Mouse (Mus musculus) embryonic facial prominence, embryonic 14.5 days (tissue): Measurements from ENCODE around the gene Fam129c. TPM values are rescaled to one million over a fixed set of nuclear protein-coding genes. Genes with fewer than 3 reads are reported as not detected.
A peak's percentile ranks its signal among the peaks of the same experiment; 100 is the strongest.

Experiments used
- ATAC-seq: fragments of 200-750 bp; cut with Nextera tagmentation; 2 replicates; pipeline ENCODE4 v1.8.0; 2017; ENCODE audit warnings: low read depth, moderate number of reproducible peaks, moderate TSS enrichment
- DNase-seq: peaks from one replicate; pipeline ENCODE4 v3.0.0-alpha.2; 2015; ENCODE audit warnings: low spot score
- H3K27ac ChIP-seq: fragments of 300-500 bp; sonication (generic); replicated peaks from 2 replicates; pipeline ENCODE4 v1.5.1; 2014; ENCODE audit warnings: low read depth, mild to moderate bottlenecking, low read length, moderate library complexity
- H3K27me3 ChIP-seq: fragments of 300-500 bp; sonication (generic); replicated peaks from 2 replicates; pipeline ENCODE4 v1.6.1; 2014; ENCODE audit warnings: low read length; ENCODE audit not compliant: control insufficient read depth, insufficient read depth
- H3K36me3 ChIP-seq: fragments of 300-500 bp; sonication (generic); 2 replicates; pipeline ENCODE4 v1.6.1; 2014; ENCODE audit warnings: low read length, mixed read lengths; ENCODE audit not compliant: control insufficient read depth, insufficient read depth
- H3K4me1 ChIP-seq: fragments of 300-500 bp; sonication (generic); 2 replicates; pipeline ENCODE4 v1.6.1; 2014; ENCODE audit warnings: antibody characterized with exemption, low read length; ENCODE audit not compliant: control insufficient read depth, insufficient read depth
- H3K4me2 ChIP-seq: fragments of 300-500 bp; sonication (generic); 2 replicates; pipeline ENCODE4 v1.6.1; 2014; ENCODE audit warnings: low read depth, mild to moderate bottlenecking, low read length, moderate library complexity, mixed read lengths
- H3K4me3 ChIP-seq: fragments of 300-500 bp; sonication (generic); 2 replicates; pipeline ENCODE4 v1.5.1; 2014; ENCODE audit warnings: low read depth, mild to moderate bottlenecking, low read length
- H3K9ac ChIP-seq: fragments of 300-500 bp; sonication (generic); 2 replicates; pipeline ENCODE4 v1.6.1; 2014; ENCODE audit warnings: low read depth, mild to moderate bottlenecking, low read length, moderate library complexity, mixed read lengths
- H3K9me3 ChIP-seq: fragments of 300-500 bp; sonication (generic); 2 replicates; pipeline ENCODE4 v1.6.1; 2016; ENCODE audit warnings: low read length; ENCODE audit not compliant: control insufficient read depth
- WGBS: fragments of 180-500 bp; shearing (Covaris S2); extraction: QIAGEN DNeasy Blood & Tissue Kit; methylation state at CpG from one replicate; pipeline ENCODE4 v1.1.7; 2014; 5-methylcytosine and 5-hydroxymethylcytosine counted together
- polyA plus RNA-seq: library from polyadenylated mRNA; unstranded; fragments of >200 nt; fragmentation: Nextera tagmentation; extraction: Ambion mirVana; gene quantifications from 2 replicates; pipeline ENCODE4 v1.2.1, GENCODE M21; 2014

The Fam129c gene
- polyA plus RNA-seq, 1 experiment from 2014 or later, result 2.3 TPM

DNA sequence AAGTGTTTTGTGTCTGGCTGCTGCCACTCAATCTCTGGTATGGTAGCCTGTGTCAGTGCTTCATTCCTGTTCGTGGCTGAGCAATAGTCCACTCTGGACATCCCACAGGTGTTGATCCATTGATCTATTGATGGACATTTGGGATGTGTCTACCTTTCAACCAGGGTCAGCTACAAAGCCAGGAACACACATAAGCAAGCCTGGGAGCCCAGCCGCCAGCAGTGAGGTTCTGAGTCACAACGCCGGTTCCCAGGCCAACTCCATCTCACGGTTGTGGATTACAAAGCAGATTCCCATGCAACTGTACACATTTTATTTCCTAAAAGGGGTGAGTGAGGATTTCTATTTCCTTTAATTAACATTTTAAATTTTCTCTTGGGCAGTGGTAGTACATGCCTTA, 36.7 kb upstream of the Fam129c start:
- no peak for DNase-seq
- Histone ChIP-seq H3K4me3 (no peak overlapping the region), H3K4me2 (no peak overlapping the region), H3K27me3 (peaks cover 73% of the 10 kb centered on the region), H3K9ac (no peak overlapping the region), H3K4me1 (no peaks in the 10 kb centered on the region), H3K9me3 (no peaks in the 10 kb centered on the region), H3K36me3 (no peaks in the 10 kb centered on the region), H3K27ac (no peak overlapping the region)
- WGBS, result 75% methylated on average over 5 of the region's 5 CpGs
- no peak for ATAC-seq

DNA sequence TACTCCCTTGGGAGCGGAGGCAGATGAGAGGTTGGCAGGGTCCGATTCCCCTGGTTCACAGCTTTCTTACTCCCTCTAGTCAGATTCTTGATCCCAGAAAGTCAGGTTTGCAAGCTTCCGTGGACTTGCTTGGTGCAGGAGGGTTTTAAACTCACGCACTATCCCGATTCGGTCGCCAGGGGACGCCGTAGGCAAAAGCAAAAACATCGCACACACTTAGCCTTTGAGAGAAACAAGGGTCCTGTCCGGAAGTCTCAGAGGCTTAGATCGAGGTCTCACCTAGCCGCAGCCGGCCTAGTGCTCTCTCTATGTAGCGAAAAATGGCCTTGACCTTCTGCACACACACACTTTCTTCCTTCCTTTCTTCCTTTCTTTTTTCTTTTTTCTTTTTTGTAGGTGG, 36.0 kb upstream of the Fam129c start:
- no peaks in the 10 kb centered on the region for H3K36me3 ChIP-seq
- no peaks in the 10 kb centered on the region for H3K4me1 ChIP-seq
- ATAC-seq, result peak; percentile 41; the same call in 1 of the 2 replicates
- peaks cover 71% of the 10 kb centered on the region for H3K27me3 ChIP-seq
- no peak overlapping the region for H3K27ac ChIP-seq
- peak; percentile 72 for DNase-seq
- H3K9me3 ChIP-seq, result no peaks in the 10 kb centered on the region
- WGBS, result 3% methylated on average over 15 of the region's 15 CpGs
- no peak overlapping the region for H3K9ac ChIP-seq
- no peak overlapping the region for H3K4me3 ChIP-seq
- H3K4me2 ChIP-seq, result no peak overlapping the region

DNA sequence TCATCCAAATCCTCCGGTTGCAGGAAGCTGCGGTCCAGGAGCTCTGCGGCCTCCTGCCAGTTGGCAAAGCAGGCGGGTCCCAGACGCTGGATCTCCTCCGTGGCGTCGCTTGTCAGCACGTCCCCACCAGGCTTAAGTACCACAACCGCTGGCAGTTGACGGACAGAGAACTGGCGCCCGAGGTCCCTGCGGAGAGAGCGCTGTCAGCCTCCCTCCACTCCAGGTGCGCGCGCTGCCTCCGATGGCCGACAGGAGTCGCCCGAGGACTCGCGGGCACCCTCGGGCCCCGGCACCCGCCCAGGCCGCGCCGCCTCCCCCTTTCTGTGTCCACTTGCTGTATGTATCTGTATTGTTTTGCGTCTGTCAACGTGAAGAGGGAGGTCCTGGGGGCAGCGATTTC, 34.7 kb upstream of the Fam129c start:
- peak overlapping the region; percentile 52 for H3K4me2 ChIP-seq
- H3K27me3 ChIP-seq, result peaks cover 58% of the 10 kb centered on the region
- no peak overlapping the region for H3K27ac ChIP-seq
- peak overlapping the region; percentile 31 for H3K4me3 ChIP-seq
- H3K9ac ChIP-seq, result peak overlapping the region; percentile 40; the same call in 1 of the 2 replicates
- no peaks in the 10 kb centered on the region for H3K9me3 ChIP-seq
- no peaks in the 10 kb centered on the region for H3K4me1 ChIP-seq
- peak; percentile 50; the same call in 1 of the 2 replicates for ATAC-seq
- 1% methylated on average over 30 of the region's 33 CpGs for WGBS
- no peaks in the 10 kb centered on the region for H3K36me3 ChIP-seq
- no peak for DNase-seq

DNA sequence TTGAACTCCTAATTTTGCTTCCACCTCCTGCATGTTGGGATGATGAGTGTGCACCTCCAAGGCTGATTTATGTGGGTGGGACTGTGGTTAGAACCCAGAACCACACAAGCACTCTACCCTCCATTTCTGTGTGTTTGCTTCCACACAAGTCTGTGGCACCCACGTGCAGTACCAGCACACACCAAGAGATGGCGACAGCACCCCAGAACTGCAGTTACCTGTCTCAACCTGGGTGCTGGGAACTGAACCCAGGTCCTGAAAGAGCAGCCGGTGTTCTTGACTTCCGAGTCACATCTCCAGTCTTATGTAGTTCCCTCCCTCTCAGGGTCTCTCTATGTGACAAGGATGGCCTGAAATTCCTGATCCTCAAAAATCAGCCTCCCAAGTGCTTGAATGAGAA, 33.5 kb upstream of the Fam129c start:
- no peak for ATAC-seq
- H3K9ac ChIP-seq, result no peak overlapping the region
- WGBS, result 86% methylated on average over 4 of the region's 4 CpGs
- no peaks in the 10 kb centered on the region for H3K9me3 ChIP-seq
- 0 out of 2 replicates have a peak, but pooled peaks cover 4% of the 10 kb centered on the region for H3K4me1 ChIP-seq
- H3K27me3 ChIP-seq, result peaks cover 45% of the 10 kb centered on the region
- no peak overlapping the region for H3K4me2 ChIP-seq
- no peak overlapping the region for H3K27ac ChIP-seq
- H3K4me3 ChIP-seq, result no peak overlapping the region
- no peaks in the 10 kb centered on the region for H3K36me3 ChIP-seq
- no peak for DNase-seq

DNA sequence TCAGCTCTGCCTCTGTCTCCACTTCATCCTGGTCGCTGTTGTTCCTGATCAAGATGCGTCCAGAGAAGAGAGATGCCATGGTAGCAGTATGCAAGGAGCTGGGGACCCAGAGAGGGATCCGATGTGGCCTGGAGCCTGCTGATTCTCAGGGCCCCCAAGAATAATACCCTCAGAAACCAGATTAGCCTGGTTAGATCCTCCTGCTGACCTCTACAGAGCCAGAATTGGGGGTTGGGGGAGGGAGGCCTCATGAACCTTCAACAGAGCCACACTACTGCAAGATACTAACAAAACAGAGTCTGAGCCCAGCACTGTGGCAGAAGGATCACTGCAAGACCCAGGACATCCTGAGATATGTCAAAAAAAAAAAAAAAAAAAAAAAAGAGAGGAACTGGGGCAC, 30.9 kb upstream of the Fam129c start, which contains the start of gene Nxnl1:
TSS of gene Nxnl1 (minus strand) at position 101 of the 400 bp plus-strand sequence.
- H3K4me3 ChIP-seq, result no peak within 1 kb of the TSS
- no peak for DNase-seq
- ATAC-seq, result no peak
- 72% methylated on average over 3 of the region's 3 CpGs for WGBS
- H3K4me2 ChIP-seq, result no peak within 1 kb of the TSS
- H3K4me1 ChIP-seq, result peaks cover 14% of the 10 kb centered on the region; the same call in 1 of the 2 replicates
- no peak within 1 kb of the TSS for H3K27ac ChIP-seq
- H3K36me3 ChIP-seq, result no peaks in the 10 kb centered on the region
- H3K9ac ChIP-seq, result peak within 1 kb of the TSS; percentile 34; the same call in 1 of the 2 replicates
- H3K9me3 ChIP-seq, result no peaks in the 10 kb centered on the region
- peaks cover 22% of the 10 kb centered on the region for H3K27me3 ChIP-seq

DNA sequence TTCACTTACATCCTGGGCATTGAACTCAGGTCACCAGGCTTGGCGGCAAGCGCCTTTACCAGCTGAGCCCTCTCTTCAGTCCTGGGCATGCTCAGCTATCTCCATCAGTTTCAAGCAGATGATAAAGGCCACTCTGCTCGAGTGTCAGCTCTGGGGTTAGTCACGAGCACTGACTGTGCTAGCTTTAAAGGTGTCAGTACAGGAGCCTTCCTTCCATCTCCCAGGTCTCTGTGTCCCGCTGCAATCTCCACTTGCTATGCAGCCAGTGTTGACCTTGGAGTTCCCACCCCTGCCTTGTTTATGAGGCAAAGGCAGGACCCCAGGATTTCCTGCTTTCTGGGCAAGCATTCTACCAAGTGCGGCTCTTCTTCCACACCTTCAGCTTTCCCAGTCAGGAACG, 29.9 kb upstream of the Fam129c start:
- peaks cover 15% of the 10 kb centered on the region; the same call in 1 of the 2 replicates for H3K4me1 ChIP-seq
- ATAC-seq, result no peak

DNA sequence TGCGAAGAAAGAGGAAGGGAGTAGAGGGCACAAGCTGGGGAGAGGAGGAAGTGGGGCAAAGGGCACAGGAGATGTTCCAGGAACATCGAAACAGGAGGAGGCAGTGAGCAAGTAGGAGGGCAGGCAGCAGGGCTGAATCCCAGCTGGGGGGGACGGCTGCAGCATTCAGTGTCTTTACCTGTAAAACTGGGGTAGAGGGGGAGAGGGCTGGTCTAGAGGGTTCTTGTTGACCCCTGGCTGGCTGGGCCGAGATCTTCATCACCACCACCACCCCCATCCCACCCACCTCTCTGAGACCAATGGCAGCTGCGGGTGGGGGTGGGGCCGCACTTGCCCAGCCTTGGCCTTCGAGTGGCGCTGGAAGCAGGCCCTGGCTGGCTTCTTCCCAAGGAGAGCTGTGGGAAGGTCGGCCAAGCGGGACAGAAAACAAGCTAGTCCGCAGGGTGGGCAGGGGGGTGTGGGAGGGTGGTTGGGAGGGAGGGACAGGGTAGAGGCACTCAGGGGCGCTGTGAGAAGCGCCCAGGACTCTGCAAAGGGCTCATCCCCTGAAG, 29.0 kb upstream of the Fam129c start, which contains the start of gene Slc27a1:
TSS of gene Slc27a1 (plus strand) at position 496 of the 551 bp plus-strand sequence.
- no peak for ATAC-seq
- H3K27ac ChIP-seq, result peak within 1 kb of the TSS; percentile 81

More for the DNA sequence above, 29.9 kb upstream of the Fam129c start:
- H3K4me3 ChIP-seq, result no peak overlapping the region
- 70% methylated on average over 7 of the region's 7 CpGs for WGBS
- no peaks in the 10 kb centered on the region for H3K36me3 ChIP-seq
- no peak overlapping the region for H3K4me2 ChIP-seq
- no peak for DNase-seq
- peaks cover 11% of the 10 kb centered on the region for H3K27me3 ChIP-seq
- no peaks in the 10 kb centered on the region for H3K9me3 ChIP-seq
- no peak overlapping the region for H3K9ac ChIP-seq
- no peak overlapping the region for H3K27ac ChIP-seq

DNA sequence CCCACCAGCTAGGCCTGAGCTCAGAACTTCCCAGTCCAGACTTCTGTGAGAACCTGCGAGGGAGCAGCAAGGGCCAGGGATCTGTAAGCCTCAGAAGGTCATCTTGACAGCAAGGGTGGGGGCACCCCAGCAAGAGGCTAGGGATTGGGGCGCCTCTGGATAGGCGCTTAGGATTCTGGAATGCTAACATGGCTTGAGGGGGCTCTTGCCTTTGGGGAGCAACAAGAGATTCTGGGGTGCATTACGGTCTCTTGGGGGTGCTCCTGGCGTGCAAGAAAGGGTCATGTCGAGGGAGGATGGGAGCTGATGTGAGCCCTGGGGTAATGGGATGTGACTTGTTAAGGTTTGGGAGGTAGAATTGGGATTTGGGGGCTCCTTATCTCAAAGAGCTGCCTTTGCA, 28.5 kb upstream of the Fam129c start:
- ATAC-seq (no peak), DNase-seq (no peak)
- peak overlapping the region; percentile 74; the same call in 1 of the 2 replicates for H3K9ac ChIP-seq
- peak overlapping the region; percentile 87 for H3K4me2 ChIP-seq
- H3K36me3 ChIP-seq, result no peaks in the 10 kb centered on the region
- no peaks in the 10 kb centered on the region; the same call in 1 of the 2 replicates for H3K27me3 ChIP-seq
- peaks cover 19% of the 10 kb centered on the region; the same call in 1 of the 2 replicates for H3K4me1 ChIP-seq
- H3K4me3 ChIP-seq, result peak overlapping the region; percentile 62
- WGBS, result 10% methylated on average over 6 of the region's 6 CpGs
- H3K9me3 ChIP-seq, result no peaks in the 10 kb centered on the region
- H3K27ac ChIP-seq, result peak overlapping the region; percentile 81; the same call in 1 of the 2 replicates

More for the DNA sequence above, 29.0 kb upstream of the Fam129c start, which contains the start of gene Slc27a1:
- Histone ChIP-seq H3K27me3 (peaks cover 3% of the 10 kb centered on the region; the same call in 1 of the 2 replicates), H3K9ac (peak within 1 kb of the TSS; percentile 74), H3K4me2 (peak within 1 kb of the TSS; percentile 87), H3K4me1 (peaks cover 19% of the 10 kb centered on the region; the same call in 1 of the 2 replicates), H3K9me3 (no peaks in the 10 kb centered on the region), H3K4me3 (peak within 1 kb of the TSS; percentile 62), H3K36me3 (no peaks in the 10 kb centered on the region)
- WGBS, result 8% methylated on average over 13 of the region's 13 CpGs
- DNase-seq, result no peak
